Mouse (Mus musculus) limb, embryonic 15.5 days (tissue): ENCODE measurements around the gene Hdac4. TPM values are rescaled to one million over a fixed set of nuclear protein-coding genes. Genes with fewer than 3 reads are reported as not detected.

Experiments
- ATAC-seq: fragments of 200-750 bp; cut with Nextera tagmentation; 2 replicates; pipeline ENCODE4 v1.8.0; 2017; ENCODE audit warnings: low read depth, moderate TSS enrichment; ENCODE audit not compliant: insufficient number of reproducible peaks, low FRiP score, low TSS enrichment
- H3K27ac ChIP-seq: fragments of 300-500 bp; sonication (generic); 2 replicates; pipeline ENCODE4 v1.5.1; 2015; ENCODE audit warnings: moderate library complexity, mild to moderate bottlenecking, inconsistent platforms
- H3K27me3 ChIP-seq: fragments of 300-500 bp; sonication (generic); 2 replicates; pipeline ENCODE4 v1.6.1; 2015; ENCODE audit warnings: inconsistent platforms
- H3K36me3 ChIP-seq: fragments of 300-500 bp; sonication (generic); 2 replicates; pipeline ENCODE4 v1.6.1; 2015; ENCODE audit warnings: inconsistent platforms
- H3K4me1 ChIP-seq: fragments of 300-500 bp; sonication (generic); 2 replicates; pipeline ENCODE4 v1.6.1; 2015; ENCODE audit warnings: inconsistent platforms
- H3K4me2 ChIP-seq: fragments of 300-500 bp; sonication (generic); 2 replicates; pipeline ENCODE4 v1.6.1; 2015; ENCODE audit warnings: mild to moderate bottlenecking, inconsistent platforms
- H3K4me3 ChIP-seq: fragments of 300-500 bp; sonication (generic); 2 replicates; pipeline ENCODE4 v1.5.1; 2015; ENCODE audit warnings: mild to moderate bottlenecking, inconsistent platforms
- H3K9ac ChIP-seq: fragments of 300-500 bp; sonication (generic); 2 replicates; pipeline ENCODE4 v1.6.1; 2015; ENCODE audit warnings: inconsistent platforms
- H3K9me3 ChIP-seq: fragments of 300-500 bp; sonication (generic); 2 replicates; pipeline ENCODE4 v1.6.1; 2016; ENCODE audit warnings: inconsistent platforms
- WGBS: fragments of 180-500 bp; shearing (Covaris S2); methylation state at CpG from one replicate; pipeline ENCODE4 v1.1.7; 2015; 5-methylcytosine and 5-hydroxymethylcytosine counted together
- polyA plus RNA-seq: library from polyadenylated mRNA; unstranded; fragments of >200 nt; fragmentation: Nextera tagmentation; extraction: Ambion mirVana; gene quantifications from 2 replicates; pipeline ENCODE4 v1.2.1, GENCODE M21; 2015

Gene Hdac4
- polyA plus RNA-seq: 22.4 and 24.1 TPM in 2 replicates

GRCm38 (mm10) chr1:92195360-92196149 lies at the start of gene Hdac4:
TSS of gene Hdac4 (minus strand) at chr1:92195699.
- ATAC-seq: no peak
- H3K4me3 ChIP-seq: no peak within 1 kb of the TSS
- peaks cover 4% of the 10 kb centered on the region for H3K4me1 ChIP-seq
- no peak within 1 kb of the TSS for H3K9ac ChIP-seq
- no peak within 1 kb of the TSS for H3K4me2 ChIP-seq
- H3K27ac ChIP-seq: no peak within 1 kb of the TSS
- no peaks in the 10 kb centered on the region for H3K36me3 ChIP-seq
- no peaks in the 10 kb centered on the region for H3K27me3 ChIP-seq
- H3K9me3 ChIP-seq: no peaks in the 10 kb centered on the region
- 52% methylated on average over 13 of the region's 13 CpGs for WGBS

GRCm38 (mm10) chr1:92243549-92243948 lies 48.0 kb upstream of the Hdac4 start:
- Histone ChIP-seq H3K4me2 (no peak overlapping the region), H3K9me3 (no peaks in the 10 kb centered on the region), H3K4me3 (no peak overlapping the region), H3K36me3 (no peaks in the 10 kb centered on the region), H3K4me1 (no peaks in the 10 kb centered on the region), H3K27ac (no peak overlapping the region), H3K9ac (no peak overlapping the region), H3K27me3 (no peaks in the 10 kb centered on the region)
- ATAC-seq: no peak
- 87% methylated on average over 8 of the region's 8 CpGs for WGBS

- no peak overlapping the region for H3K4me3 ChIP-seq
- no peak overlapping the region for H3K4me2 ChIP-seq
- no peaks in the 10 kb centered on the region for H3K4me1 ChIP-seq
- 76% methylated on average over 4 of the region's 4 CpGs for WGBS
- H3K9ac ChIP-seq: no peak overlapping the region
- H3K27ac ChIP-seq: no peak overlapping the region
- ATAC-seq: no peak
- no peaks in the 10 kb centered on the region for H3K9me3 ChIP-seq
- H3K36me3 ChIP-seq: no peaks in the 10 kb centered on the region
- H3K27me3 ChIP-seq: no peaks in the 10 kb centered on the region
Observed at GRCm38 (mm10) chr1:92240072-92240471, 44.6 kb upstream of the Hdac4 start.

GRCm38 (mm10) chr1:92235600-92235999 lies 40.1 kb upstream of the Hdac4 start:
- no peaks in the 10 kb centered on the region for H3K9me3 ChIP-seq
- ATAC-seq: no peak

GRCm38 (mm10) chr1:92225297-92225696 lies 29.8 kb upstream of the Hdac4 start:
- H3K36me3 ChIP-seq: no peaks in the 10 kb centered on the region
- H3K4me3 ChIP-seq: no peak overlapping the region
- no peaks in the 10 kb centered on the region for H3K9me3 ChIP-seq
- no peaks in the 10 kb centered on the region for H3K27me3 ChIP-seq
- H3K9ac ChIP-seq: no peak overlapping the region
- peaks cover 3% of the 10 kb centered on the region; the same call in 1 of the 2 replicates for H3K4me1 ChIP-seq
- no peak overlapping the region for H3K27ac ChIP-seq
- no peak for ATAC-seq
- 86% methylated on average over 2 of the region's 2 CpGs for WGBS
- no peak overlapping the region for H3K4me2 ChIP-seq

More at GRCm38 (mm10) chr1:92235600-92235999, 40.1 kb upstream of the Hdac4 start:
- no peaks in the 10 kb centered on the region for H3K36me3 ChIP-seq
- no peaks in the 10 kb centered on the region for H3K27me3 ChIP-seq
- H3K4me1 ChIP-seq: no peaks in the 10 kb centered on the region
- H3K9ac ChIP-seq: no peak overlapping the region
- no peak overlapping the region for H3K4me2 ChIP-seq
- H3K27ac ChIP-seq: no peak overlapping the region
- WGBS: 87% methylated on average over 4 of the region's 4 CpGs
- no peak overlapping the region for H3K4me3 ChIP-seq

GRCm38 (mm10) chr1:92223956-92224891 lies 28.7 kb upstream of the Hdac4 start:
- H3K36me3 ChIP-seq: no peaks in the 10 kb centered on the region
- peaks cover 3% of the 10 kb centered on the region; the same call in 1 of the 2 replicates for H3K4me1 ChIP-seq
- H3K4me3 ChIP-seq: no peak overlapping the region
- H3K27me3 ChIP-seq: no peaks in the 10 kb centered on the region
- no peaks in the 10 kb centered on the region for H3K9me3 ChIP-seq
- WGBS: 36% methylated on average over 17 of the region's 17 CpGs
- no peak overlapping the region for H3K9ac ChIP-seq
- no peak overlapping the region for H3K4me2 ChIP-seq
- no peak overlapping the region for H3K27ac ChIP-seq
- ATAC-seq: no peak

GRCm38 (mm10) chr1:92216710-92217109 lies 21.2 kb upstream of the Hdac4 start:
- H3K27ac ChIP-seq: peak overlapping the region; percentile 44; the same call in 1 of the 2 replicates
- H3K4me3 ChIP-seq: no peak overlapping the region
- WGBS: 73% methylated on average over 11 of the region's 11 CpGs
- no peak overlapping the region for H3K4me2 ChIP-seq
- no peak for ATAC-seq
- H3K9ac ChIP-seq: no peak overlapping the region
- no peaks in the 10 kb centered on the region for H3K27me3 ChIP-seq
- H3K4me1 ChIP-seq: peaks cover 35% of the 10 kb centered on the region
- no peaks in the 10 kb centered on the region for H3K36me3 ChIP-seq
- H3K9me3 ChIP-seq: no peaks in the 10 kb centered on the region

- peak; percentile 40; the same call in 1 of the 2 replicates for ATAC-seq
- Histone ChIP-seq H3K36me3 (no peaks in the 10 kb centered on the region), H3K9ac (no peak overlapping the region), H3K27ac (peak overlapping the region; percentile 44; the same call in 1 of the 2 replicates), H3K4me1 (peaks cover 35% of the 10 kb centered on the region), H3K4me3 (no peak overlapping the region), H3K4me2 (no peak overlapping the region), H3K27me3 (no peaks in the 10 kb centered on the region), H3K9me3 (no peaks in the 10 kb centered on the region)
- WGBS: 39% methylated on average over 11 of the region's 11 CpGs
Observed at GRCm38 (mm10) chr1:92215996-92216630, 20.6 kb upstream of the Hdac4 start.

- H3K9ac ChIP-seq: no peak overlapping the region
- no peak for ATAC-seq
- H3K4me3 ChIP-seq: no peak overlapping the region
- no peaks in the 10 kb centered on the region for H3K9me3 ChIP-seq
- H3K27ac ChIP-seq: 0 out of 2 replicates have a peak overlapping the region, but pooled peaks have one; percentile 43
- H3K27me3 ChIP-seq: no peaks in the 10 kb centered on the region
- WGBS: 70% methylated on average over 8 of the region's 8 CpGs
- no peak overlapping the region for H3K4me2 ChIP-seq
- peaks cover 35% of the 10 kb centered on the region for H3K4me1 ChIP-seq
- H3K36me3 ChIP-seq: no peaks in the 10 kb centered on the region
Observed at GRCm38 (mm10) chr1:92215131-92215638, 19.7 kb upstream of the Hdac4 start.

- Histone ChIP-seq H3K4me2 (no peak overlapping the region), H3K9me3 (no peaks in the 10 kb centered on the region), H3K27me3 (no peaks in the 10 kb centered on the region), H3K27ac (0 out of 2 replicates have a peak overlapping the region, but pooled peaks have one; percentile 14), H3K36me3 (no peaks in the 10 kb centered on the region), H3K4me3 (no peak overlapping the region), H3K4me1 (peaks cover 35% of the 10 kb centered on the region), H3K9ac (no peak overlapping the region)
- peak; percentile 20; the same call in 1 of the 2 replicates for ATAC-seq
- WGBS: 43% methylated on average over 13 of the region's 13 CpGs
Observed at GRCm38 (mm10) chr1:92212003-92212750, 16.7 kb upstream of the Hdac4 start.
